Mouse (Mus musculus) thymus, postnatal 10 days (tissue): ENCODE measurements at regions not wholly inside any gene's neighbourhood (a gene's known extent, or its start where the extent isn't known, plus 50 kb on each side); places are given as distances from the start of the nearest gene placed in this dataset.

Experiments used
- DNase-seq, 2 experiments: peaks; one replicate each; pipeline ENCODE4 v3.0.0; 2021; ENCODE audit warnings: low spot score in 2 of 2

DNA sequence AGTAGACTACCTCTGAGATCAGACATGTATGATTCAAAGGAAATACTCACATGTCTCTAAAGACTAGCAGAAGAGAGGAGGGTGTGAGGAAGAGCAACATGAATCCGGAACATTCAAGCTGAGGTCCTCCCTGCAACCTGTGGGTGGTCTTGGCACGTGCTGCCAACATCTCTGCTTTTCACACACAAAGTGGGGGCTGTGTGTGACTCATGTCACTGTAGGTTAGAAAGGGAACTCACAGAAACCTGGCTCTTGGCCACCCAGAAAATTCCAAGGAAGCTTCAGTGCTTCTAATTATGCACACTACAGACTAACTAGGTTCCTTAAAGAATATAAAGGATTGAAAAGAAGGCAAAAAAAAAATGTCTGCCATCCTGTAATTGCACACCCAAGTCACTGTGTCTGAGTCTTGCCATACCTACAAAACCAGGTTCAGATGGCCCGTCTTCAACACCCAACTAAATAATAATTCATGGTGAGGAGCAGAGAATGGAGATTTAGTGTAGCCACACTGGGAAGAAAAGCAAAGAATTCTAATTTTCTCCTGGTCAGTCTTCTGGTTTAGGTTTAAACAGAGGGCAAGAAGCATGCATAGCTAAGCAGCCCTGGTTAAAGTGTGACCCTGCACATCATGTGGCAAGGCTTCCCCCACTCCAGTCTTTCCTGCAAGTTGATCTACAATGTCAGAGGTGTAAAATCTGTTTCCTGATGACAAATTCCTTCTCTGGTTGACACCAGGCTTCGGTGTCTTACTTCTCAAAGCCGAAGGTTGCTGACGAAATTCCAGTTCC is 673.8 kb upstream of the Arpp21 start:
- DNase-seq, result no peak

DNA sequence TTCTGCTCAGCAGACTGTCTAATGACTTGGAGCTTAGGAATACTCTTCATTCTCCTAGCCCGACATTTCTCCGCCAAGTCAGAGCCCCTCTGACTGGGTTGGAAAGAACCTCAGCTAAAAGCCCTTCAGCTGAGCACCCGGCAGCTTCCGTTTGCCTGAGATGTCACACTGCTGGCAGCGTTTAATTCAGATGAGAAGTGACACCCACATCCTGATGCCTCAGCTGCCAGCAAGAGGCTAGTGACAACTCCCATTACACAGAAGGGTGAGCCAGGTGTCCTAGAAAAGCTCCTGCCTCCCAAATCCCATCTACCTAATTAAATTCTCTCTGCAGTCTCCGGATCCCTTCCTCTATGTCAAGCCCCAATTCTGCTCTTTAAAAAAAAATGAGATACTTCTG is 670.2 kb upstream of the Arpp21 start:
- no peak for DNase-seq

- no peak for DNase-seq
These were observed 629.2 kb upstream of the Arpp21 start for GRCm38 (mm10) chr9:112864921-112865320.

- no peak for DNase-seq
These were observed 625.4 kb upstream of the Arpp21 start for GRCm38 (mm10) chr9:112861136-112861535.

DNA sequence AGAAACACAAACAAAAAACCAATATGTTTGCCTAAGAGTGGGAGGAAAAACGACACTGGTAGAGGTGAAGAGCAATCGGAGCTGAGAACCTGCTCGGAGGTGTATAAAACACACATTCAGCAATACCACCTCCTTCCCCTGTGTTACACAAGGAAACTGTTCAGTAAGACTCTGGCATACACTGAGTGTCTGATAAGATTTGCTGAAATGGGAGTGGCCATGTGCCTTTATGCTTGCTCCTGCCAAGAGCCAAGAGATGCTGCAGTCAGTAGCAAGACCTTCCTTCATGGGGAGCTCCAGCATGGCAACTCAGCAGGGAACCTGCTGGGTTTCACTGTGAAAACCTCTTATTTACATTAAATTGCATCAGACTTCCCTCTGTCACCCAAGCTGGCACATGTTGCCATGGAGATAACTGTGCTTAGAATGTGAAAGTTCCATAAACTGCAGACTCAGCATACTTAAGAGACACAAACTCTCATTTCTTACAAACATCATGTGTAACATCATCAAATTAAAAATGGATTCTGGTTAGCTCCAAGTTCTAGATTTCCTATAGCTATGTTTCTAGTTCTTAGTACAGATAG is 624.7 kb upstream of the Arpp21 start:
- DNase-seq, result no peak

DNA sequence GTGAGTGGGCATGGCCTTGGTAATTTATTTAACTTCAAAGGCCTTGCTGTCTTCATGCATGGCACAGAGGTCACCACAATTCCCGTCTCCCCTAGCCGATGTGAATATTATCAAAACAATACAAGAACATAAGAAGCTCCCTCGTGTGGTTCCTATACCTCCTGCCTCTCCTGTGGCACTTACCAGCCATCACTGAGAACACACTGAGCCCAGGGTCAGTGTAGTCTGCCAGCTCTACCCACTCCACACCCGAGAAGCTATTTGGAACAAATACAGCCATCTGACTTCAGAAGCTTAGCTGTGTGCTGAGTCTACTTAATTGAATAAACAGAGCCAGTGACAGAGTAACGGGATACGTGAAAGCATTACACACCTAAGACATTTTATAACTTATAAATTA is 605.7 kb upstream of the Arpp21 start:
- no peak for DNase-seq

DNA sequence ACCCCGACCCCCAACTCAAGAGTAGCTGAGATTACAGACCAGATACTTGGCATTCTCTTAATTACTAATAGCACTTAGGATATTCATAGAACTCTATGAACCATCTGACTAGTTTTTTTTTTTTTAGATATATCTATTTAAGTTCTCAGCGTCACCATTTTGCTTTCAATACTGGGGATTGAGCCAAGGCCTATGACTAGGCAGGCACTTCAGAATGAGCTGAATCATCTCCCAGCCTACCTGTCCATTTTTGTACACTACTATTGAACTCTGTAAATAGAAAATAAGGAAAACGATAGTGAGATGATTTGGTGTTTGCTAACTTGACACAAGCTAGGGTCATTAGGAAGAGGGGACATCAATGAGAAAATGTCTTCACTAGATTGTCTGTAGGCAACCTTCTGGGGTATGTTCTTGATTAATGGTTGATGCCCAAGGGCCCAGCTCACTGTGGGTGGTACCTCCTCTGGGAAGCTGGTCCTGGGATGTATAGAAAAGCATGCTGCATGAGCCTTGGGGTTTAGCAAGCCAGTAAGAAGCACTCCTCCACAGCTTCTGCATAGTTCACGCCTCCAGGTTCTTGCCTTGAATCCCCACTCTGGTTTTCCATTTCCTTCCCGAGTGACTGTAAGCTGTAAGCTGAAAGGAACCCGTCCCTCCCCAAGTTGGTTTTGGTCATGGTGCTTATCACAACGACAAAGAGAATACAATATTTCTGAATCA is 603.5 kb upstream of the Arpp21 start:
- DNase-seq, result no peak

DNA sequence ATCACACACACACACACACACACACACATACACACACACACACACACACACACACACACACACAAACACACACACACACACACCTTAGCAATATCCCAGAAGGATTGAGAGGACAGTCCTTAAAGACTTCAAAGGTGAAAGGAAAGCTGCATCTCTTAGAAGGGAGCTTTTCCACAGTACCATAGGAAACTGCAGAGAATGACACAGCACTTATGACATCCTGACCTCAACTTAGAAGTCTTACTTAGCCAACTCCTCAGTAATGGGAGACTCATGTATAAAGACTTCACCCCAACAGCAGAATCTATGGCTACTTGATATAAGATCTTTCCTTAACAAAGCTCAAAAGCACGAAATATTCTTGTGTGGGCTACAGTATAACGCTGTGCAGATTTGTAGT is 601.8 kb upstream of the Arpp21 start:
- no peak for DNase-seq

- no peak for DNase-seq
These were observed 598.9 kb upstream of the Arpp21 start for GRCm38 (mm10) chr9:112834441-112835245.

DNA sequence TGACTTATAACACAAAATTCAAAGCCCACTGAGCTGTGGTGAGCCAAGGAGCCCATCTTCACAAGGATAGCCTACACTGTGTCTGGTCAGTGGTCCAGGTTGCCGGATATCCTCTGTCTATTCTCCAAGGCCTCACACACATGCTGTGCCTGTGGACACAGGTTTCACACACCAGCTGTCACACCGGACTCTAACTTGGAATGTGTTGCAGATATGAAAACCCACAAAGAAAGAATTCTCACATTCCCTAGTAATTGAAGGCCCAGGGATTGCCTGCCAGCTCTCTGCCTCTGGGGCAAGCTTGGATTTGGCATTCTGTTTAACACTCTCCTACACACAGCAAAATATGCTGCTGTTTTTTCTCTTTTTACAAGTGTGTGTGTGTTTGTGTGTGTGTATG is 595.4 kb upstream of the Arpp21 start:
- no peak for DNase-seq

GRCm38 (mm10) chr9:112828602-112829001 is 592.9 kb upstream of the Arpp21 start:
- DNase-seq, result no peak

GRCm38 (mm10) chr9:112826592-112826991 is 590.9 kb upstream of the Arpp21 start:
- DNase-seq, result no peak

DNA sequence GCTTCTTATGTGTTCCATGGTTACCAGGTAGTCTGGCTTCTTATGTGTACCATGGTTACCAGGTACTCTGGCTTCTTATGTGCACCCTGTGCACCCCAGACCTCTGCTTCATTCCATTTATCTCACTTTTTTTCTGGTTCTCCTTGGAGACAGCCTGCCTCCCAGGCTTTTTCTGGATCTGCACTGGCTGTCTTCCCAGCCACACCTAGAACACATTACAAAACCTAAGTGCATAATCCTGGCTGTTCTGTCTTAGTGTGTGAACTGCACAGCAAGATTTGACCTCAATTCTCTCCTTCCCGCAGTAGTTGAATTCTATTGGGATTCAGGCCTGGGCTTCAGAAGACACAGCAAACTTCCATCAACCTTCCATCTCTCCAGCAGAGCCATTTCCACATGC is 586.2 kb upstream of the Arpp21 start:
- DNase-seq, result no peak

DNA sequence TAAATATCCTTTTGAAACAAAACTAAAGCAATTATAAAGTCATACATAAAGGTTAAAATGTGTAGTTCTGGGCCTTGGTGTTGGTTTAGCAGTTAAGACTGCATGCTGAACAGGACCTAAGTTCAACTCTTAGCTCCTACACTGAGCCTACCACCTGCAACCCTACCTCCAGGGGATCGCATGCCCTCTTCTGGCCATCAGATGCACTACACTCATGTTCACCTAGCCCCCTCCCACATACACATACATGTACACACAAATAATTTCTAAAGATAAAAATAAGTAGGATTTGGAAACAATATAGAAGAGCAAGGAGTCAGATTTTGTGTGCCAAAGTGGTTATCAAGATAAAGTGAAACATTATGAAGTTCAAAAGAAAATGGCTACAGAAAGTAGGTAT is 576.2 kb upstream of the Arpp21 start:
- DNase-seq, result peak in 1 of 2 experiments; percentile 8

DNA sequence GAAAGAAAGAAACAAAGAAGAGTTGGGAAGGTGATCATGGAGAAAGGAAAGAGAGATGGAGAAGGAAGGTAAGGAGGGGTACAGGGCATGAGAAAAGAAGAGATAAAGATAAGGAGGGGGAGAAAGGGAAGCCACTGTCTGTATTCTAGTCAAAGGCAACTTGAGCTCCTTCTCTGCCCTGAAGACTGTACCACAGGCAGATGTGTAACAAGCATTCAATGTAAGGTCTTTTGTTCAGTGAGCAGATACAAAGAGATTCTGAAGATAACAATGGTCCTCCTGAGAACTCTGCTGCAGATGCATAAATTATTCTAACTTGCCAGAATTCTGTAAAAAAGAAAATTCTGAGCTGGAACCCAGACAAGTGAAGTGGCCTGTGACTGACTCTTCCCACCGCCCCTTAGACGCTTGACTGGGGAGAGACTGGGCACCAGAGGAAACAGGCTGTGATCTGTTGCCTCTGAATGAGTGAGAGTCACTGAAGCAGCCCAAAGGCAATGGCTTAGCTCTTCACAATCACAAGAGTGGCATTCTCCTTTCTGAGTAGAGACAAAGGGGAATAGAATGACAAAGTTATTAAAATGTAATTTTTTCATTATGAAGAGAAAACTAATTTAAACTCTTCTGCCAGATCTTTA is 564.0 kb upstream of the Arpp21 start:
- no peak for DNase-seq

- no peak for DNase-seq
These were observed 557.8 kb upstream of the Arpp21 start for GRCm38 (mm10) chr9:112793537-112793936.

GRCm38 (mm10) chr9:112771981-112772380 is 536.2 kb upstream of the Arpp21 start:
- DNase-seq, result no peak

GRCm38 (mm10) chr9:112744616-112745015 is 508.9 kb upstream of the Arpp21 start:
- DNase-seq, result no peak

GRCm38 (mm10) chr9:112743871-112744590 is 508.3 kb upstream of the Arpp21 start:
- DNase-seq, result no peak

DNA sequence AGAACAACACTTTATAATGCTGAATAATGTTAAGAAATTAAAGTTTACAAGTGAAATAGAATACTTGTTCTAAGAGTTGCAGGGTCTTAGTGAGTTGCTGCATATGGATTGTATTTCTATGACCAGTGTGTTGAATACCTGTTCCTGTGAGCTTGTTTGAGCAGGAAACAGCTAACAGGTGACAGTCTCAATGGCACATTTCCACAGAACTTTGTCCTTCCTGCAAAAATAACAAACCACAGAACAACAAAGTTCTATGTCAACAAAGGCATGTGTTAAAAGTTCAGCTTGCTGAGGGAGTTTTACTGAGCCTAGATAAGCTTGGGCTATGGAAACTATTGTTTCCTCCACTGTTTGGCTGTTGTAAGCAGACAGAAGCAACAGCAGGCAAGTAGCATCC is 500.0 kb upstream of the Arpp21 start:
- DNase-seq, result no peak

DNA sequence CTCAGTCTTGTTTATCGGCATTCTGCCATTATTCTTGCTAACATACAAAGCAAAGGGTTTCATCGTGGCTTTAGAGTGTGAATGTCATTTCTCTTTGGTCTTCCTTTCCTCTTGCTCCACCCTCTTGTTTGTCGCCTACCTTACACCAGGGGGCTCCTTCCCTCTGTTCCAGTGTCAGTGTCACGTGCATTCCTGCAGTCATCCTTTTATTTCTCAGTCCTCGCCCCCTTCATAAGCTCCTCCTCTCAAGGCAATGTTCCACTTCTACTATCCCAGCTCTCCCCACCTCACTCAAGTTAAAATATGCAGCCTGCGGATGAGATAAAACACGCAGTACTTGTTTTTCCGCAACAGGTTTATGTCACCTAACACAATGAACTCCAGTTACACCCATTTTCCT is 489.8 kb upstream of the Arpp21 start:
- DNase-seq, result no peak
